Mouse (Mus musculus): ENCODE results near the gene Prpf19. TPM values are rescaled to one million over a fixed set of nuclear protein-coding genes. Genes with fewer than 3 reads are reported as not detected.
A peak's percentile ranks its signal among the peaks of the same experiment; 100 is the strongest.

The Prpf19 gene
- polyA plus RNA-seq, 1 experiment from 2014 or later, result 49.9 TPM

DNA sequence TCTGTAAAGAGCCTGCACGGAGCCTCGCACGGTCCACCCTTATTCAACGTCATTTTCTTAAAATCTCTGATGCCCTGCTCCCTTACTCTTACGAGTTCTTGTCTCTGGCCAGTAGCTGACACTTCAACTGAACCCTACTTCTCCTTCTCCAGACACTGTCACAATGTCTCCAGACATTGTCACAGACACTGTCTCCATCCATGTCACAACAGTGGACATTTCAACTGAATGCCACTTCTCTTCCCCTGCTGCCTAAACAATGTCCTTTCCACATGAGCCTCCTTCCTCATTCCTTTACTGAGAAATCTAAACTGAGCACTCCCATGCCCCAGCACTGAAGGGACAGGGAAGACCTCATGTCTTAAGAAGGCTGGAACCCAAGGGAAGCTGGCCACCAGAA, 52.2 kb downstream of the Prpf19 start:
- WGBS, result 86% methylated on average over 5 of the region's 5 CpGs

GRCm38 (mm10) chr19:10948416-10948815, 53.4 kb downstream of the Prpf19 start:
- Histone ChIP-seq H3K4me1 (ENCODE audit: control insufficient read depth, insufficient read depth, low read length) (peaks cover 36% of the 10 kb centered on the region), H3K9ac (replicated peaks; ENCODE audit: low read depth, low read length) (peak overlapping the region; percentile 92), H3K9me3 (ENCODE audit: control insufficient read depth, low read depth, low read length) (no peaks in the 10 kb centered on the region), H3K36me3 (ENCODE audit: control insufficient read depth, insufficient read depth, low read length) (peaks cover 17% of the 10 kb centered on the region), H3K4me3 (ENCODE audit: low read depth, low read length) (peak overlapping the region; percentile 86), H3K27ac (ENCODE audit: low read length) (no peak overlapping the region), H3K27me3 (ENCODE audit: control insufficient read depth, insufficient read depth, low read length) (no peaks in the 10 kb centered on the region), H3K4me2 (replicated peaks; ENCODE audit: low read depth, low read length) (peak overlapping the region; percentile 100)
- WGBS, result 1% methylated on average over 20 of the region's 20 CpGs
- ATAC-seq (ENCODE audit: insufficient number of reproducible peaks, insufficient read depth, low FRiP score, low read depth), result no peak

More for the DNA sequence above, 52.2 kb downstream of the Prpf19 start:
- no peak overlapping the region for H3K27ac ChIP-seq (ENCODE audit: low read length)
- peak overlapping the region; percentile 92; the same call in 1 of the 2 replicates for H3K9ac ChIP-seq (replicated peaks; ENCODE audit: low read depth, low read length)
- no peaks in the 10 kb centered on the region for H3K27me3 ChIP-seq (ENCODE audit: control insufficient read depth, insufficient read depth, low read length)
- no peak for ATAC-seq (ENCODE audit: insufficient number of reproducible peaks, insufficient read depth, low FRiP score, low read depth)
- peak overlapping the region; percentile 86 for H3K4me3 ChIP-seq (ENCODE audit: low read depth, low read length)
- peaks cover 20% of the 10 kb centered on the region for H3K36me3 ChIP-seq (ENCODE audit: control insufficient read depth, insufficient read depth, low read length)
- H3K9me3 ChIP-seq (ENCODE audit: control insufficient read depth, low read depth, low read length), result no peaks in the 10 kb centered on the region
- H3K4me2 ChIP-seq (replicated peaks; ENCODE audit: low read depth, low read length), result peak overlapping the region; percentile 100
- peaks cover 30% of the 10 kb centered on the region for H3K4me1 ChIP-seq (ENCODE audit: control insufficient read depth, insufficient read depth, low read length)

GRCm38 (mm10) chr19:10949112-10949511, 54.1 kb downstream of the Prpf19 start, which contains the start of gene Ccdc86:
Ccdc86 (minus strand) TSS chr19:10949266.
- H3K36me3 ChIP-seq (ENCODE audit: control insufficient read depth, insufficient read depth, low read length), result peaks cover 11% of the 10 kb centered on the region
- peak within 1 kb of the TSS; percentile 56; the same call in 1 of the 2 replicates for H3K27ac ChIP-seq (ENCODE audit: low read length)
- H3K27me3 ChIP-seq (ENCODE audit: control insufficient read depth, insufficient read depth, low read length), result no peaks in the 10 kb centered on the region
- peak within 1 kb of the TSS; percentile 86 for H3K4me3 ChIP-seq (ENCODE audit: low read depth, low read length)
- under 1% methylated on average over 30 of the region's 30 CpGs for WGBS
- H3K4me1 ChIP-seq (ENCODE audit: control insufficient read depth, insufficient read depth, low read length), result peaks cover 37% of the 10 kb centered on the region
- ATAC-seq (ENCODE audit: insufficient number of reproducible peaks, insufficient read depth, low FRiP score, low read depth), result peak; percentile 95
- H3K4me2 ChIP-seq (replicated peaks; ENCODE audit: low read depth, low read length), result peak within 1 kb of the TSS; percentile 100
- H3K9me3 ChIP-seq (ENCODE audit: control insufficient read depth, low read depth, low read length), result no peaks in the 10 kb centered on the region
- peak within 1 kb of the TSS; percentile 92 for H3K9ac ChIP-seq (replicated peaks; ENCODE audit: low read depth, low read length)

DNA sequence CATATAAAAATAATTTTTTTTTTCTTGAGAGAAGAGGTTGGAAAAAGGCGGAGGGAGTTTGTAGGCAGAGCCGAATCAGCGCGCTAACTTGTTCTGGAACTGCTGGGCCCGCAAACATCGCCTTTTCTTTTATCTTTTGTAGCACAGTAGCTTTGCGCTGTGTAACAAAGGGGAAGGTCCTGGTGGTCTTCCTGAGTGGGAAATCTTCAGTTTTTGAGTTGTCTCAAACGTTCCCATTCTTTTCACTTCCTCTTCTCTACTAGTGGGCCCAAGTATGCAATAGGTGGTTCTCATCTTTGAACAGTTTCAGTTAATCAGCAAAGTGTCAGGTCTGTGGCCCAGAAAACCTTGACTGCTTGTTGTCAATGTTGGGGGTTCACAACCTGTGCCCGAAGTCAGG, 54.5 kb downstream of the Prpf19 start:
- Histone ChIP-seq H3K36me3 (ENCODE audit: control insufficient read depth, insufficient read depth, low read length) (peaks cover 7% of the 10 kb centered on the region), H3K9me3 (ENCODE audit: control insufficient read depth, low read depth, low read length) (no peaks in the 10 kb centered on the region), H3K4me3 (ENCODE audit: low read depth, low read length) (peak overlapping the region; percentile 10; the same call in 1 of the 2 replicates), H3K27ac (ENCODE audit: low read length) (peak overlapping the region; percentile 56; the same call in 1 of the 2 replicates), H3K4me1 (ENCODE audit: control insufficient read depth, insufficient read depth, low read length) (peaks cover 37% of the 10 kb centered on the region), H3K4me2 (replicated peaks; ENCODE audit: low read depth, low read length) (peak overlapping the region; percentile 39), H3K9ac (replicated peaks; ENCODE audit: low read depth, low read length) (no peak overlapping the region), H3K27me3 (ENCODE audit: control insufficient read depth, insufficient read depth, low read length) (no peaks in the 10 kb centered on the region)
- no peak for ATAC-seq (ENCODE audit: insufficient number of reproducible peaks, insufficient read depth, low FRiP score, low read depth)
- 34% methylated on average over 9 of the region's 9 CpGs for WGBS

- Histone ChIP-seq H3K9ac (replicated peaks; ENCODE audit: low read depth, low read length) (0 out of 2 replicates have a peak overlapping the region, but pooled peaks have one; percentile 6), H3K27me3 (ENCODE audit: control insufficient read depth, insufficient read depth, low read length) (no peaks in the 10 kb centered on the region), H3K4me1 (ENCODE audit: control insufficient read depth, insufficient read depth, low read length) (peaks cover 29% of the 10 kb centered on the region), H3K4me3 (ENCODE audit: low read depth, low read length) (no peak overlapping the region), H3K9me3 (ENCODE audit: control insufficient read depth, low read depth, low read length) (no peaks in the 10 kb centered on the region), H3K4me2 (replicated peaks; ENCODE audit: low read depth, low read length) (peak overlapping the region; percentile 29), H3K27ac (ENCODE audit: low read length) (peak overlapping the region; percentile 95), H3K36me3 (ENCODE audit: control insufficient read depth, insufficient read depth, low read length) (no peaks in the 10 kb centered on the region)
- peak; percentile 69 for ATAC-seq (ENCODE audit: insufficient number of reproducible peaks, insufficient read depth, low FRiP score, low read depth)
- 44% methylated on average over 11 of the region's 11 CpGs for WGBS
These were observed 57.2 kb downstream of the Prpf19 start for GRCm38 (mm10) chr19:10952021-10952939.

Other genes starting within 250 kb of the Prpf19 start
- gene Pga5, start 217.2 kb upstream of the Prpf19 start, polyA plus RNA-seq (2014; fragmentation: Nextera tagmentation; extraction: Ambion mirVana), result 10.2 and 14.1 TPM in 2 replicates
- gene Vps37c, start 206.5 kb upstream of the Prpf19 start, polyA plus RNA-seq (2014; fragmentation: Nextera tagmentation; extraction: Ambion mirVana), result 37.5 and 40.4 TPM in 2 replicates
- 0.77 and 2.1 TPM in 2 replicates for gene Cd5, start 156.2 kb upstream of the Prpf19 start, polyA plus RNA-seq (2014; fragmentation: Nextera tagmentation; extraction: Ambion mirVana)
- gene Cd6, start 65.2 kb upstream of the Prpf19 start, polyA plus RNA-seq (2014; fragmentation: Nextera tagmentation; extraction: Ambion mirVana), result 0.58 TPM in 1 of 2 replicates, not detected in the other
- 0.45 and 0.52 TPM in 2 replicates for gene Slc15a3, start 55.5 kb upstream of the Prpf19 start, polyA plus RNA-seq (2014; fragmentation: Nextera tagmentation; extraction: Ambion mirVana)
- 59.3 and 63.2 TPM in 2 replicates for gene Tmem132a, start 25.3 kb upstream of the Prpf19 start, polyA plus RNA-seq (2014; fragmentation: Nextera tagmentation; extraction: Ambion mirVana)
- gene Tmem109, start 13.2 kb upstream of the Prpf19 start, polyA plus RNA-seq (2014; fragmentation: Nextera tagmentation; extraction: Ambion mirVana), result 132 and 137 TPM in 2 replicates
- gene Zp1, start 25.4 kb downstream of the Prpf19 start, polyA plus RNA-seq (2014; fragmentation: Nextera tagmentation; extraction: Ambion mirVana), result not detected in 2 replicates
- gene Ptgdr2, start 41.9 kb downstream of the Prpf19 start, polyA plus RNA-seq (2014; fragmentation: Nextera tagmentation; extraction: Ambion mirVana), result not detected in 2 replicates
- gene Ccdc86, start 54.0 kb downstream of the Prpf19 start, polyA plus RNA-seq (2014; fragmentation: Nextera tagmentation; extraction: Ambion mirVana), result 21.3 and 24.6 TPM in 2 replicates
- gene Ms4a10, start 79.4 kb downstream of the Prpf19 start, polyA plus RNA-seq (2014; fragmentation: Nextera tagmentation; extraction: Ambion mirVana), result 0.52 TPM in 1 of 2 replicates, not detected in the other
- gene Ms4a15, start 98.0 kb downstream of the Prpf19 start, polyA plus RNA-seq (2014; fragmentation: Nextera tagmentation; extraction: Ambion mirVana), result not detected in 2 replicates
- gene Ms4a18, start 122.8 kb downstream of the Prpf19 start, polyA plus RNA-seq (2014; fragmentation: Nextera tagmentation; extraction: Ambion mirVana), result 0.35 TPM in 1 of 2 replicates, not detected in the other
- gene Ms4a8a, start 185.9 kb downstream of the Prpf19 start, polyA plus RNA-seq (2014; fragmentation: Nextera tagmentation; extraction: Ambion mirVana), result 9.1 and 9.8 TPM in 2 replicates
- gene 1700017D01Rik, start 235.6 kb downstream of the Prpf19 start, polyA plus RNA-seq (2014; fragmentation: Nextera tagmentation; extraction: Ambion mirVana), result not detected in 2 replicates